Mouse (Mus musculus) liver, postnatal 0 days (tissue): ENCODE results near the gene Slc6a20b. TPM values are rescaled to one million over a fixed set of nuclear protein-coding genes. Genes with fewer than 3 reads are reported as not detected.
A peak's percentile ranks its signal among the peaks of the same experiment; 100 is the strongest.
"Not testable (repeated sequence)": the region's sequence is repeated elsewhere in the genome, so short reads cannot be mapped to it uniquely, and the experiment has no call there.

Source experiments
- ATAC-seq: fragments of 200-750 bp; cut with Nextera tagmentation; 2 replicates; pipeline ENCODE4 v1.8.0; 2017; ENCODE audit warnings: mild to moderate bottlenecking, moderate library complexity
- DNase-seq: peaks from one replicate; pipeline ENCODE4 v3.0.0-alpha.2; 2016
- H3K27ac ChIP-seq: fragments of 300-500 bp; sonication (generic); 2 replicates; pipeline ENCODE4 v1.5.1; 2014; ENCODE audit warnings: antibody characterized with exemption, moderate library complexity, mild to moderate bottlenecking, low read depth
- H3K27me3 ChIP-seq: fragments of 300-500 bp; sonication (generic); 2 replicates; pipeline ENCODE4 v1.6.1; 2014; ENCODE audit warnings: low read length, control low read depth, mixed read lengths; ENCODE audit not compliant: insufficient read depth
- H3K36me3 ChIP-seq: fragments of 300-500 bp; sonication (generic); replicated peaks from 2 replicates; pipeline ENCODE4 v1.6.1; 2014; ENCODE audit warnings: mild to moderate bottlenecking, control low read depth, low read length, moderate library complexity, mixed read lengths; ENCODE audit not compliant: insufficient read depth
- H3K4me1 ChIP-seq: fragments of 300-500 bp; sonication (generic); 2 replicates; pipeline ENCODE4 v1.6.1; 2014; ENCODE audit warnings: antibody characterized with exemption, mild to moderate bottlenecking, control low read depth; ENCODE audit not compliant: insufficient read depth
- H3K4me2 ChIP-seq: fragments of 300-500 bp; sonication (generic); 2 replicates; pipeline ENCODE4 v1.6.1; 2014; ENCODE audit warnings: low read depth, mild to moderate bottlenecking, low read length, moderate library complexity, mixed read lengths
- H3K4me3 ChIP-seq: fragments of 300-500 bp; sonication (generic); 2 replicates; pipeline ENCODE4 v1.5.1; 2014; ENCODE audit warnings: low read depth, low read length
- H3K9ac ChIP-seq: fragments of 300-500 bp; sonication (generic); replicated peaks from 2 replicates; pipeline ENCODE4 v1.6.1; 2014; ENCODE audit warnings: mild to moderate bottlenecking, moderate library complexity
- H3K9me3 ChIP-seq: fragments of 300-500 bp; sonication (generic); 2 replicates; pipeline ENCODE4 v1.6.1; 2016; ENCODE audit warnings: mild to moderate bottlenecking, control low read depth, low read length, mixed read lengths
- CTCF ChIP-seq: sonication (generic); IDR thresholded peaks from 2 replicates; pipeline ENCODE4 v1.5.1; 2016; ENCODE audit warnings: antibody characterized with exemption, low read depth
- EP300 ChIP-seq: IDR thresholded peaks from 2 replicates; pipeline ENCODE4 v1.6.1; 2016; ENCODE audit warnings: antibody characterized with exemption, low read depth, mild to moderate bottlenecking
- WGBS: fragments of 180-500 bp; shearing (Covaris S2); extraction: QIAGEN DNeasy Blood & Tissue Kit; methylation state at CpG from one replicate; pipeline ENCODE4 v1.1.7; 2014; ENCODE audit not compliant: insufficient replicate concordance; 5-methylcytosine and 5-hydroxymethylcytosine counted together
- polyA plus RNA-seq: library from polyadenylated mRNA; unstranded; fragments of >200 nt; fragmentation: Nextera tagmentation; extraction: Ambion mirVana; gene quantifications from 2 replicates; pipeline ENCODE4 v1.2.1, GENCODE M21; 2015

Slc6a20b gene
- 0.09 and 0.16 TPM in 2 replicates for polyA plus RNA-seq

DNA sequence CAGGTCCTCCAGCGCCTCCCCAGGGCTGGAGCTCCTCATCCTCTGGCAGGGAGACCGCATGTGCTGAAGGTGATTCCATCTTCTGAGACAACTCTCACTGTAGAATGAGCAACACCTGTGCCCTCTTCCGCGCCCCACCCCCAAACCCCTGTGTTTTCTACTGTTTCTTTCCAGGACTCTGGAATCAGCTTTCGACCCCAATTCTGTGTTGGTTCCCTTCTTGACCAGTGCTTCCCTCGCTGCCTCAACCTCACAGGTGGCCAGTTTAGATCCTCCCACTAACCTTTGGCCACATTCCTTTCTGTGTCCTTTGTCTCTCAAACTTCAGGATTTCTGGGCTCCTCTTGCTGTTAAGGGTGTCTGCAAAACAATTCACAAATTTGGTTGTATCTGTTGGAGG, at the start of gene Slc6a20b:
Gene Slc6a20b (minus strand): TSS at position 285 of the 400 bp plus-strand sequence.
- H3K27me3 ChIP-seq, result no peaks in the 10 kb centered on the region
- H3K36me3 ChIP-seq, result no peaks in the 10 kb centered on the region
- no peak within 1 kb of the TSS for H3K27ac ChIP-seq
- no peaks in the 10 kb centered on the region for H3K9me3 ChIP-seq
- ATAC-seq (no peak), DNase-seq (no peak)
- 73% methylated on average over 6 of the region's 6 CpGs for WGBS
- no peak for TF ChIP-seq EP300
- no peak for TF ChIP-seq CTCF
- H3K9ac ChIP-seq, result no peak within 1 kb of the TSS
- no peak within 1 kb of the TSS for H3K4me2 ChIP-seq
- no peak within 1 kb of the TSS for H3K4me3 ChIP-seq
- H3K4me1 ChIP-seq, result no peaks in the 10 kb centered on the region

DNA sequence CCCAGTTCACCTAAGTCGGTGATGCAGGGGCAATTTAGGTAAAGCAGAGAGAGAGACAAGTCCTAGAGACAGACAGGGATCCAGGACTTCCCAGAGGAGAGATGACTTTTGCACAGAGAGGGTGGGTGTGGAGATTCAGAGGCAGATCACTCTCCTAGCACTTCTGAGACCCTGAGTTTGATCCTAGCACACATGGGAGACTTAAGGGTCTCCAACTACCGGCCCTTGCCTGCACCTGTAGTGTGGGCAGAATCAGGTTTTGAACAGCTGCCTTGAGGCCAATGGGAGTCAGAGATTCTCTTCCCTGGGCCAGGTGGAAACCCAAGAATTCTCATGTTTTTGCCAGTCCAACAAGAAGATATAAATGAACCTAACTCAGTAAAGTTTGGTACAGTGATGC, 46.8 kb upstream of the Slc6a20b start:
- Histone ChIP-seq H3K4me3 (peak overlapping the region; percentile 75), H3K9ac (0 out of 2 replicates have a peak overlapping the region, but pooled peaks have one; percentile 74), H3K9me3 (no peaks in the 10 kb centered on the region), H3K27ac (no peak overlapping the region), H3K4me1 (peaks cover 9% of the 10 kb centered on the region; the same call in 1 of the 2 replicates), H3K27me3 (peaks cover 40% of the 10 kb centered on the region), H3K36me3 (no peaks in the 10 kb centered on the region), H3K4me2 (peak overlapping the region; percentile 88)
- WGBS, result 35% methylated on average over 2 of the region's 2 CpGs
- DNase-seq, result no peak
- ATAC-seq, result no peak
- no peak for TF ChIP-seq EP300
- TF ChIP-seq CTCF, result no peak

DNA sequence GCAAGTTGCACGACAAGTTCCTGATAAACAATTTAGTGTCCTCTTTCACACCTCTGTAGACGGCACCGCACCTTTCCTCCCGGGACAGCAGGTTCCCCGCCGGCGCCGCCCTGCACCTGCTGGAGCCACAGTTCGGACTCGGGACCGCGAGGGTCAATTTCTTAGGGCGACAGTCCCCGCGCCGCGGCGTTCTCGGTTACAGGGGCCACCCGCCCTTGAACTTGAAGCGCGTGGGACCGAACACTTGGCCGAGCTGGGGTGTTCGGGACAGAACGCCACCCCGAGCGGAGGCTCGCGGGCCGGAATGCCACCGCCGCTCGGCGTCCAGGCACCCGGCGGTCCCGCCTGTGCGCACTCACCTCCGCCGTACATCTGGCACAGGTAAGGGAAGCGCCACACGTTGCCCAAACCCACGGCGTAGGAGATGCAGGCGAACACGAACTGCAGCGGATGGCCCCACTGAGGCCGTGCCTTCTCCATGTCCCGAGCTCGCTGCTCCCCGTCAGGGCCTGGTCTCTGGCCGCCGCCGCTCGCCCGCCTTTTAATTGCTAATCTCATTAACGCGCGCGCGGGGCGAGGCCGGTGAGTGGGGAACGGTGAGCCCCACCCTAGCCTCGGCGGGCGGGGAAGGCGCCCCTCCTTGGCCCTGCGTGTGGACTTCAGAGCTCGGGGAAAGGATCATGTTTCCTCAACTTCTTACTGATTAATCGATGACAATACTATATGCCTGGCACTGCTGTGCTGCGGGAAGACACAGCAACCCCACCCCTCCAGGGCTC, 46.2 kb upstream of the Slc6a20b start, which contains the start of the genes Ccr9 and Slc6a20a:
Gene Ccr9 (plus strand): TSS at position 113 of the 779 bp plus-strand sequence.
Gene Slc6a20a (minus strand): TSS at position 559 of the 779 bp plus-strand sequence.
- DNase-seq, result peak; percentile 80
- H3K27me3 ChIP-seq, result peaks cover 40% of the 10 kb centered on the region

DNA sequence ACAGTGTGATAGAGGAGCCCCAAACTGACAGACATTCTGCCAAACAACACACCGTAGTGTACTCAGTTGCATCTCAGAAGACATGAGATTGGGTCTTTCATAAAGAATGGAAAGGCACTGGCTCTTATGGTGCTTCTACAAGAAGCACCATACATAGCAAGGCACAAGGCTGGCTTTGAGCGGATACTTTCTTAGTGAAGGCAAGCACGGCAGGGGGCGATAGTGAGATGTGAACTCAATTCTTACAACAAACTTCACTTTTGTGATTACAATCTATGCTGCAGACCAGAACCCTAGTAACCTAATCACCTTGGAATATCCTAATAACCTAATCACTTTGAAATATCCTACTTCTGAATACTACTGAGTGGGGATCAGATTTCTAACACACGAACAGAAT, 33.3 kb upstream of the Slc6a20b start:
- no peaks in the 10 kb centered on the region for H3K9me3 ChIP-seq
- ATAC-seq, result no peak
- TF ChIP-seq EP300, result no peak
- peak; percentile 67 for TF ChIP-seq CTCF
- peak; percentile 66 for DNase-seq
- no peak overlapping the region for H3K9ac ChIP-seq
- H3K27me3 ChIP-seq, result no peaks in the 10 kb centered on the region
- H3K4me2 ChIP-seq, result no peak overlapping the region
- H3K36me3 ChIP-seq, result no peaks in the 10 kb centered on the region
- WGBS, result 39% methylated on average over 5 of the region's 5 CpGs
- H3K4me3 ChIP-seq, result no peak overlapping the region
- H3K27ac ChIP-seq, result no peak overlapping the region
- no peaks in the 10 kb centered on the region for H3K4me1 ChIP-seq

More for the DNA sequence above, 46.2 kb upstream of the Slc6a20b start, which contains the start of the genes Ccr9 and Slc6a20a:
- Histone ChIP-seq H3K9me3 (no peaks in the 10 kb centered on the region), H3K4me1 (peaks cover 9% of the 10 kb centered on the region; the same call in 1 of the 2 replicates), H3K36me3 (no peaks in the 10 kb centered on the region), H3K27ac (0 out of 2 replicates have a peak within 1 kb of the TSS, but pooled peaks have one; percentile 7), H3K4me3 (peak within 1 kb of the TSS; percentile 75), H3K4me2 (peak within 1 kb of the TSS; percentile 88), H3K9ac (peak within 1 kb of the TSS; percentile 74)
- peak; percentile 93 for ATAC-seq
- no peak; the same call in 1 of the 2 replicates for TF ChIP-seq EP300
- TF ChIP-seq CTCF, result no peak
- 2% methylated on average over 73 of the region's 73 CpGs for WGBS

DNA sequence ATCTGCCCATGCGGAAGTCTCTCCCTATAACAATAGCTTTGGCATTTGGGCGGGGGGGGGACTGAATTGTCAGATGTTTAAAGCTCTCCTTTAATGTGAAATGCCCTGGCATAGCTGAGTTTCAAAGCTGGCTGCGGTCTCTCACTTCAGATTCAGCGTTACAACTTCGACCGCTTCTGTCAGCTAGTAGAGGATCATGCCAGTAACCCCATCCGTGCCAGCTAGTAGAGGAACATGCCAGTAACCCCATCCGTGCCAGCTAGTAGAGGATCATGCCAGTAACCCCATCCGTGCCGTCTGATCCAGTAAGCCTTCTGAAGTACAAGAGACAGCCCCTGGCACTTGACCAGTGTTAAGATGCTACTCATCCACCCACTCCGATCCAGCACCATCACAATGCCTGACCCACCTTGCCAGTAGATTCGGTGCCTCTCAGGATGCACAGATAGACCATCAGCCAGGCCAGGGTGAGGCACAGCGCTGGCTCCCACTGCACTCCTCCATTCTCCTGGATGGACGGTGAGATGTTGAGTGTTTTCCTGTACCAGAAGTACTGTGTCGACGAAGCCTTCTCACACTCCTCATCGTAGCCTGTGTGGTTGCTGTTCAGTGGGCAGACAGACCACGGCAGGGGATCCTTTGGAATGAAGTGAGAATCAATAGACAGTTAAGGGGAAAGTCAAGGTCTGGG, 27.8 kb upstream of the Slc6a20b start:
- H3K4me3 ChIP-seq, DNase-seq, H3K4me2 ChIP-seq, H3K27me3 ChIP-seq, H3K27ac ChIP-seq, H3K36me3 ChIP-seq, H3K4me1 ChIP-seq, H3K9ac ChIP-seq, ATAC-seq, H3K9me3 ChIP-seq: not testable (repeated sequence)
- WGBS, result 85% methylated on average over 18 of the region's 18 CpGs

DNA sequence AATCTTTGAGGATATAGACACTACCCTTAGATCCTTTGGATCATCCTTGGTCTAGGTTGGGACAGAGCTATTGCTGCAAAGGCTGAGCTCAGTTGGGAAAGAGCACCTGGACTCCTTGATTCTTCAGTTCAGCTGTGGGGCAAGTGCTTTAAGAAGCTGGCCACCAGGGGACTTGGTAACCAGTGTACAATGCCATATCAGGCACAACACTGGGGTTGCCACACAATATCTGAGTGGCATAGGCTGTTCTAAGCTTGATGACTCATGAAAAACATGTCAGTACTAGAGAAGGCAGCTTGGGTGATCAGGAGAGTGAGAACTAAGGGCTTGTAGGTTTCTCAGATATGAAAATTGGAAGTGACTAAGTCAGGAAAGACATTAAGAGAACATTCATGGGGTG, 26.6 kb upstream of the Slc6a20b start:
- Histone ChIP-seq H3K4me3 (no peak overlapping the region), H3K27ac (no peak overlapping the region), H3K36me3 (no peaks in the 10 kb centered on the region), H3K27me3 (no peaks in the 10 kb centered on the region), H3K4me1 (no peaks in the 10 kb centered on the region), H3K9me3 (no peaks in the 10 kb centered on the region), H3K9ac (no peak overlapping the region), H3K4me2 (no peak overlapping the region)
- DNase-seq, result no peak
- ATAC-seq, result no peak
- no peak for TF ChIP-seq CTCF
- TF ChIP-seq EP300, result no peak
